Mouse (Mus musculus) adrenal gland, postnatal 14 days (tissue): ENCODE results near the gene Slc6a18. TPM values are rescaled to one million over a fixed set of nuclear protein-coding genes. Genes with fewer than 3 reads are reported as not detected.

ENCODE experiments used
- DNase-seq: peaks from one replicate; pipeline ENCODE4 v3.0.0; 2021; ENCODE audit warnings: mixed read lengths
- total RNA-seq: library from RNA; stranded (reverse); gene quantifications from 2 replicates; pipeline ENCODE4 v1.2.3, GENCODE M21; 2021

The Slc6a18 gene
- total RNA-seq, 1 experiment from 2014 or later = not detected

DNA sequence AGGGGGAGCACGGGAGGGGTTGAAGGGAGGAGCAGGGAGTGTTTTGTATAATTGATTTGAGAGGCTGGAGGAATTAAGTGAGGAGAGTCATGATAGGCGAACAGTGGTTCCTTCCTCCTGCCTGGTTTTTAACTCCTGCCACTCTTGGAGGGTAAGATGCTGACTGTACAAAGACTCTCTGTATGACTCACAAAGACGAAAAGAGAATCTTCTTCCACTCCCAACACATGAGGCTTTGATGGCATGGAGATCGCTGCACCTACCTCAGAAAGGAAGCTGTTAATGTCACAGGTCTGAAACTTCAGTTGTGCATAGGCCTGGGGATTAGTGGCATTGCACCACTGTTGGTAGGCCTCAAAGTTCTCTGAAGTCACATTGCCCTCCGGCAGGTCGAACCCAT lies 7.7 kb upstream of the Slc6a18 start:
- DNase-seq = no peak

DNA sequence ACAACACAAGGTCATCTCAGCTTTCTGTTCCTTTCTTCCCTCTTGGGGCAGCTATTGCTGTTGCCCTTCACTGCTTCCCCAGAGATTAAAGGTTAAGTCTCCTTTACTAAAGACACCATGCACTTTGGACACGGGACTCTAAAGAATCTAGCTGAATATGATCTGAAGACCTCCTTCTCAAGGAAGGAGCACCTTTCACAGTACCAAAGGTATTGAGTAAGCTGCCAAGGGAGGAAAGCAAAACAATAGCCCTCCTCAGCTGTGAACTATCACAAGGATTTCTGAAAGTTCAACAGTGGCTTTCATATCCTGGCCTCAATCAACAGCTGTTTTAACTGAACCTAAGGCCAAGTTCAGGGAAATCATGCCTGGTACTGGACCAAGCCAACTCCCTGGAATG lies 6.6 kb upstream of the Slc6a18 start:
- no peak for DNase-seq

DNA sequence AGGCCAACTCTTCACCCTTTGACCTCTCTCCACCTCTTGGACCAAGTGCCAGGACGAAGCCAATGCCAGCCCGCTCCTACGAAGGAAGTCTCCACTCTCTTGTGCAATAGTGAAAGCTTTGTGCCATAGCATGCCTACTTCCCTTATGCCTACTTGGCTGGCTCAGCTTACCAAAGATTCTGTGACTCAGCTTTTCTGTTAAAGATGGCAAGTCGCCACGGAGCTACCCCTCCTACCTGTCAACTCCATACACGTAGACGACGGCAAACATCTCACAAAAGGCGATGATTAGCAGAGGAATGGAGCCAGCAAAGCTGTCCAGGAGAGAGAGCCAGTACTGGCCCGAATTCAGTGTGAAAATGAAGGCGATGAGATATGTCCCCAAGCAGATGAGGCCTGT lies 5.9 kb upstream of the Slc6a18 start:
- peak; percentile 63 for DNase-seq

DNA sequence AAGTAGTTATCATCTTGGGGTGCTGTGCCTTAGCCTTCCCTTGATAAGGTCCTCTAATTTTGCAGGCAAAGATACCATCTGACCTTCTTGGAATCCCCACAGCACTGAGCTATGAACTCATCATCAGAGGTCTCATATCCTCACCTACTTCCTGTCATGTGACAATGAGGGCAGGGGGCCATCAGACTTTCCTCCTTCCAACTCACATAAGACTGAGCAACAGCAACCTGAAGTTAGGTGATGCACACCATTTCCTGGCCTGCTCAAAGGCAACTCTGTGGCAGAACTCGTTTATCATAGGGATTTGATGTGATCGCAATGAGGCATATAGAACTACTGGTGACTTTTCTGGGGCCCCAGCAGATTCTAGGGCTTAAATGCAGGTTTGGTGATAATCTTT lies 4.4 kb upstream of the Slc6a18 start:
- DNase-seq = no peak

DNA sequence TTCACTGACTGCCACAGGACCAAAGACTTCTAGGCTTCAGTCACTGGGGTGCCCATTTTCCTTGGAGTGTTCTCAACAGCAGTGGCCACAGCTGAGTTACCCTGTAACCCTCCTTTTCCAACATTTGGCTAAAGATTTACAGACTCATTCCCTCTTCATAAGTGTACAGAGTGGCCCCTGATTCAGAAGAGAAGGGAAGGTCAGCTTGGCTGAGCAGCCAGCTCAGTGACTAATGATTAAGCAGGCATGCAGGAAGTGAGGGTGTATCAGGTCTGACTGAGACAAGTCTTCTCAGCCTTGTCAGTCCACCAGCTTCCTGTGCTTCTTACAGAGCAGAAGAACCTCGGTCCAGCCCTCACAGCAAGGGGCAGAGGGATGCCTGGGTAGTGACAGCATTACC lies 2.6 kb upstream of the Slc6a18 start:
- DNase-seq = peak; percentile 37

DNA sequence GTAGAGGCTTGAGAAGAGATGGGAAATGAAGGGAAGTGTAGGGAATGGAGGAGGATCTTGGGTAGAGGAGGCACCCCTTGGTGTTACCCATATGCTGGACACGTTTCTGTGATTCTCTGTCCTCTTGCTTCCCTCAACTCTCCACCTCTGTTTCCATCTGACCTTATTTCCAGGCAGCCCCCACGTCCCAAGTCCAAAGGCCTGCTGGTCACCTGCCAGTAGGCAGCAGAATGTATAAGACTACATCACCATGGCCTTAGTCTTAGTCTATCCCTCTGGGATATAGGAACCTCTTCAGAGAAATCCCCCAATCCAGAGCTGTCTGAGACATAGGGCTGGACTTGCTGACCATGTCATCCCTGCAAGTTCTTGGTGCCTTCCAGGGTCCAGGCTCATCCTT lies 1.5 kb upstream of the Slc6a18 start:
- DNase-seq = no peak

DNA sequence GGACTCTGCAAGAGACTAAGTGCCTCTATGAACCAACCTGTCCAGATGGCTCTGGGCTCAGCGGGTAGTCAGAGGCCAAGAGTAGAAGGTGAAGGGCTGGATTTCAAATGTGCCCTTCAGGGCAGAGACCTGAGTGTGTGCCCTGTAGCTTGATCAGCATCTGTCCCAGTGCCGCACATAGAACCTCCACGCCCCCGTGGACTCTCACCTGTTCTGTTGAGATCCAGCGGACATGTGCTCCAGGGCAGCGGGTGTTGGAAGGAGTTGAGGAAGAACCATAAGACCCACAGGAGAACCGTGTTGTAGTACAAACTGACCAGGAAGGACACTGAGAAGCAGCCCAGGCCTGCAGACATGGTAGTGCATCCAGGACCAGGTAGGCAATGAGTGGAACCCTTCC lies 2.7 kb downstream of the Slc6a18 start:
- DNase-seq = no peak

DNA sequence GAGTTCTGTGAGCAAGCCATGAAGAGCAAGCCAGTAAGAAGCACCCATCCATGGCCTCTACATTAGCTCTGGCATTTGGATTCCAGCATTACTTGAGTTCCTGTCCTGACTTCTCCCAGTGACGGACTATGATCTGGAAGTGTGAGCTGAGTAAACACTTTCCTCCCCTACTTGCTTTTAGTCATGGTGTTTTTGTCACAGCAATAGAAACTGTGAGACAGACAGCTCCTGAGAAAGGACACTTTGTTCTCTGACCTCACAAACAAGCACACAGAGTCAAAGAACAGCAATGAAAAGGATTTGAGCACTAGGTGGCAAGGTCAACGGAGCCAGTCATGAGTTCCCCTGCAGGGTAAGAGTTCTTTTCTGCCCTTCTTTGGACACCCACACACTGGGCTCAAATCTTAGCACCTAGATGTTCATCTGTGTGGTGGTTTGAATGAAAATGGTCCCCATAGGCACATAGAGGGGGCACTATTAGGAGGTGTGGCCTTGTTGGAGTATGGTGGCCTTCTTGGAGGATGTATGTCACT lies 17.6 kb downstream of the Slc6a18 start:
- no peak for DNase-seq

DNA sequence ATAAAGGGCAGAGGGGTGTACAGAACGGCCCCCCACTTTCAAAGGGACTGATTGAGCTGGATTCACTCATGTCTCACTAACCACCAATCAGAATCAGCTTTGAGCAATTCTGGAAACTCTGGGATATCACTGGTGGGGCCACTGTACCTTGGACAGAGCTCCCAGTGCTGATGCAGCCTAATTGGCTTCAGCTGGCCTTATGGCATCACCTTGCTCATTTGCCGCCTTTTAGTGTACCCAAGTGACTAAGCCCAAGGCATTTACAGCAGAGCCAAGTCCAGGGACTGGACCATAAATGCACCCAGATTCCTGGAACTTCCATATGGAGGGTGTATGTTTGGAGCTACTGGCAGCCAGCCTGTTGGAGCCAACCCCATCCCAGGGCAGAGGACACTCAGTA lies 18.9 kb downstream of the Slc6a18 start:
- DNase-seq = no peak

DNA sequence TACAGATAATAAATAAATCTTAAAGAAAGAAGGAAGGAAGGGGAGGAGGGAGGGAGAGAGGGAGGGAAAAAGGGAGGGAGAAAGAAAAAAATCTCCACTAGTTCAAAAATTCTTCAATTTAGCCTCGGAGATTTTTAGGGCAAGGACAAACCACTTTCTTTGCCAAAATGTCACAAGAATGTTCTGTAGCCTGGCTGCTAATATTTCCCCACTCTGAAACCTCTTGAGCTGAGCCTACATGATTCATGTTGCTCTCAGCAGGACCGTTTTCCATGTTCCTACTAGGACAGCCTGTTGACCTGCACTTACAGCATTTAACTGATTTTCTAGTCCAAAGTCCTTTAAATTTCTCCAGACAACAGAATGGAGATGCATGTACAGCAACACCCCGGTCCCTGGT lies 22.8 kb downstream of the Slc6a18 start:
- peak; percentile 33 for DNase-seq

DNA sequence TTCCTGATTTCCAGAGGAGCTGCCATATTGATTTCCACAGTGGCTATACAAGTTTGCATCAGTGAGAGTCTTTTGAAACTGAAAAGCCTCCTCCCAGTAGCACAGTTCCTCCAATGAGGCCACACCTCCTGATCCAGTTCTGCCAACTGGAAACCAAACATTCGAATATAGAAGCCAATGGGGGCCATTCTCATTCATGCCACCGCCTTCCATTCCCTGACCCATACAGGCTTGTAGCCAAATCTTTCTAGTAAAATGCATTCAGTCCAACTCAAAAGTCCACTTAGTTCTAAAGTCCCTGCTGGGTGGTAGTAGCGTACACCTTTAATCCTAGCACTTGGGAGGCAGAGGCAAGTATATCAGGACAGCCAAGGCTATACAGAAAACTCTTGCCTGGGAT lies 24.6 kb downstream of the Slc6a18 start:
- no peak for DNase-seq

DNA sequence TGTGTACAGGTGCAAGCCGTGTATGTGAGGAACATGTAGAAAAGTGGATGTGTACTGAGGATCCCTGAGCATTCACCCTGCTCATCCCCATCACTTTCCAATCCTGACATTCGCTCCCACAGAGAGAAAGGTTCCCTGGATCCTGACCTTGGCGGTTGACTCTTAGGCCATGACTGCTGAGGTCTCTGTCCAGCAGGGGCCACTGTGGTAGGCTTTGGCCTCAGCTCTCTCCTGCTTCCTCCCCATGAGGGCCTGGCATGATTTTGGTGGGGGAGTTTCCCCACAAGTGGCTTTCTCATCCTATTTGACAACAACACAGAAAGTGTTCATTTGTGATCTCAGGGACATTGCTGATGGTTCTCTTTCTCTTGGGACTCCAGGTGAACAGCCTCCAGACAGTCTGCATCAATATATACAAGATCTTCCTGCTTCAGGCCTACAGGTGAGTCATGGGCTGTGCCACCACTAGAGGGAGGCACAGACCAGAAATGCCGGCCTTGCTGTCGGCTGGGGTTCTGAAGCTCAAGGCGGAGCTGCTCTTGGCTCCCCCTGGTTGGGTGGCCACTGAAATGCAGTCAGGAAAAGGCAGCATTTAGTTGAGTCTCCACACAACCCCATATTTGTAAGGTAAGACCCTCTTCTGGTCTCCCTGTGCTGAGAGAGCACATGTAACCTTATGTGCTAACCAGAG lies 31.3 kb downstream of the Slc6a18 start:
- peak; percentile 81 for DNase-seq

DNA sequence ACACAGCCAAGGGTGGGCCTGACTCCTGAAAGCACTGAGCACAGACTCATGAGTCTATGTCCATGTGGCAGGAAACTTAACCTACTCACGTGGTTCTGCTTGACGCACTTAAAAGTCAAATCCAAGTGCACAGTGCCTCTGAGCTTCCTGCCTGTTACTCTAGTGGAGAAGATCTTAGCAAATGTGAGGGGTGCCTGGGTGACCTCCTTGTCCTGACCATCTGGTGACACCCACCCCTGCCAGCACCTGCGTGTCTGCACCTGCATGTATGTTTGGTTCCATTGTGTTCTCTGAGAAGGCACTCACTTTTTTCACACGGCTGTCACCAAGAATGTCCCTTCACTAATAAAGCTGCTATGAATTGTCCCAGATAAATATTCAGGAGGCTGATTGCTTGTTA lies 36.5 kb downstream of the Slc6a18 start:
- no peak for DNase-seq

DNA sequence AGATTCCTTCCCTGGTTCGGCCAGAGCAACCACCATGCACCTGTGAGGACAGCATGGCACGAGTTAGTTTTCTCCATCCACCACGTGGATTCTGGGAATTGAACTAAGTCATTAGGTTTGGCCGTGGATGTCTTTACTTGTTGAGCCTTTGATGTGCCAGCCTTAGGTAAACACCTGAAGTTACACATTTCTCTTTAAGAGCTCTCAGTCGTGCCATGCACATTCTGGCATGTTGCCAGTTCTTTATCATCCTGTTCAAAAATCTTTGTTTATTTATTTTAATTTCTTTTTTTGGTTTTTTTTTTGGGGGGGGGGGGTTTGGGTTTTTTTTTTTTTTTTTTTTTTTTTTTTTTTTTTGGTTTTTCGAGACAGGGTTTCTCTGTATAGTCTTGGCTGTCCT lies 40.0 kb downstream of the Slc6a18 start:
- no peak for DNase-seq

DNA sequence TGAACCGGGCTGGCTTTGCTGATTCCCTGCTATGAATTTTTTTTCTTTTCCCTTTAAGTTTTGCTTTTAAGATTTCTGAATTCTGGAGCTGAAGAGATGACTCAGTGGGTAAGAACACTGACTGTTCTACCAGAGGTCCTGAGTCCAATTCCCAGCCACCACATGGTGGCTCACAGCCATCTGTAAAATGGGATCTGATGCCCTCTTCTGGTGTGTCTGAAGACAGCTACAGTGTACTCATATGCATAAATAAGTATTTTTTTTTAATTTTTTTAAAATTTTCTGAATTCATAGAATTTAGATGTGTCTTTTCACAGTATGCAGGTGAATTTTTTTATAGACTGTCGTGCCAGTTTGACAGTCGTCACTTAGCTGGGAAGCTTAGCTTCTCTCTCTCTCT lies 46.0 kb downstream of the Slc6a18 start:
- no peak for DNase-seq

DNA sequence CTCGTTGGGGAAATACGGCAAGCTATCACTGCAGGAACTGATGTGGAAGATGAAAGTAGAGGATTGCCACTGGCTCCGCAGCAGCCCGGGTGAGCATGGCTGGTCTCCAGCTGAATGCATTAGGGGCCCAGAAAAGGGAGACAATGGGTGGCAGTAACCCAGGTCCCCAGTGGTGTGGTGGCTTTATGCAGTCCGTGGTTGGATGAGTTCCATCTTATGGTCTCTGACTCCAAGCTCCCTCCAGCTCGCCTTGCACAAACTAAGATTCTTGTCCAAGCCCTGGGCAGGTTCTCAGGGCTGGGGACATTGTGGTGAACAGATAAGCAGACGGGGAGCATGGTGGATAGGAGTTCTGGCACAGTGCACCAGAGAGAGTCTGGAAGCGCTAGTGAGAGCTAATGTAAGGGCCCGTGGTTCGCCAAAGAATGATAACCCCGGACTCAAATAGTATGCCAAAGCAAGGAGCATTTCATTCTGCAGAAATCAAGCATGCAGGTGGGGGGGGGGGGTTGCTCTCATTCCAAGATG lies 49.2 kb downstream of the Slc6a18 start:
- no peak for DNase-seq

DNA sequence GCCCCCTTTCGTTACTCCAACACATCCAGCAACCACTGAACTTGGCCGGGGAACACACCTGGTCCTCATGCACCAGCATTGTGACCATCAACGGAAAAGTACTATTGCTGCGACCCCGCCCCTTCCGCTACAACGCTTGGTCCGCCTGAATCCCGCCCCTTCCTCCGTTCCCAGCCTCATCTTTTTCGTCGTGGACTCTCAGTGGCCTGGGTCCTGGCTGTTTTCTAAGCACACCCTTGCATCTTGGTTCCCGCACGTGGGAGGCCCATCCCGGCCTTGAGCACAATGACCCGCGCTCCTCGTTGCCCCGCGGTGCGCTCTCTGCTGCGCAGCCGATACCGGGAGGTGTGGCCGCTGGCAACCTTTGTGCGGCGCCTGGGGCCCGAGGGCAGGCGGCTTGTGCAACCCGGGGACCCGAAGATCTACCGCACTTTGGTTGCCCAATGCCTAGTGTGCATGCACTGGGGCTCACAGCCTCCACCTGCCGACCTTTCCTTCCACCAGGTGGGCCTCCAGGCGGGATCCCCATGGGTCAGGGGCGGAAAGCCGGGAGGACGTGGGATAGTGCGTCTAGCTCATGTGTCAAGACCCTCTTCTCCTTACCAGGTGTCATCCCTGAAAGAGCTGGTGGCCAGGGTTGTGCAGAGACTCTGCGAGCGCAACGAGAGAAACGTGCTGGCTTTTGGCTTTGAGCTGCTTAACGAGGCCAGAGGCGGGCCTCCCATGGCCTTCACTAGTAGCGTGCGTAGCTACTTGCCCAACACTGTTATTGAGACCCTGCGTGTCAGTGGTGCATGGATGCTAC lies 50.9 kb downstream of the Slc6a18 start, which contains the start of gene Tert:
Gene Tert (plus strand): TSS at position 167 of the 805 bp plus-strand sequence.
- peak; percentile 83 for DNase-seq

DNA sequence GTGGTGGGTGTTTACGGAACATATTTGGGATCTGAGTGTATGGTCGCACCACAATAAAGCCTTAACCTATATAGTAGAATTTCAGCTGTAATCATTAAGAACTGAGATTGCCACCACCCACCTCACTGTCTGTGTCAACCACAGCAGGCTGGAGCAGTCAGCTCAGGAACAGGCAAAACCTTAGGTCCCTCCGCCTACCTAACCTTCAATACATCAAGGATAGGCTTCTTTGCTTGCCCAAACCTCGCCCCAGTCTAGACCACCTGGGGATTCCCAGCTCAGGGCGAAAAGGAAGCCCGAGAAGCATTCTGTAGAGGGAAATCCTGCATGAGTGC lies 51.4 kb downstream of the Slc6a18 start:
- no peak for DNase-seq

DNA sequence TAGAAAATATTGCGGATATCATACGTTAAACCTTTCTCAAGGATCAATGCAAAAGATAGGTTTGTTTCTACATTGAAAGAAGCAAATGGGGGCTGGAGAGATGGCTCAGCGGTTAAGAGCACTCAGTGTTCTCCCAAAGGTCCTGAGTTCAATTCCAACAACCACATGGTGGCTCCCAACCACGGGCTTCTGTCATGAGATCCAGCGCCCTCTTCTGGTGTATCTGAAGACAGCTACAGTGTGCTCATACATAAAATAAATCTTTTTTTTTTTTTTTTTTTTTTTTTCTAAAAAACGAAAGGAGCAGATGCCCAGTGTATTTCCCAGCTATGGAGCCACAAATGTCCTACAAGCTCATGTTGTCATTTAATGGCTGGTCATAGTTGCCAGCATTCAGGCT lies 57.2 kb downstream of the Slc6a18 start:
- DNase-seq = no peak

DNA sequence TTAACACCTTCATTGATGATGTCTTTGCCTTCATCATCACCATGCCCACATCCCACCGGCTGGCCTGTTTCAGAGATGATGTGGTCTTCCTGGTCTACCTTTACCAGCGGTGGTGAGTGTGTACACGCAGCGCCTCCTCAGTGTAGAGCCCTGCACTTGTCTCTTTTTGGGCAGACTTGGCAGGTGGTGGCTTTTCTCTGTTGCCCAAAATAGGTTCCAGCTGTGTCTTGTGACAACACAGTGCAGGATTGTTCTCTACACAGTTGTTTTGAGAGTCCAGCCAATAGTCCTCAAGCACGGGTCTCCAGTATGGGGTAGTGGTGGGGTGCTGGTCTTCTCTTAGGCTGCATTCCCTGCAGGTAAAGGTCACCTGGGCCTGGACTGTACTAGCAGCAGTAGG lies 59.4 kb downstream of the Slc6a18 start:
- no peak for DNase-seq
